Mouse (Mus musculus) small intestine, adult 2 months (tissue): Measurements from ENCODE around the gene Cacng4.

Experiments
- CTCF ChIP-seq: fragments of 200-500 bp; IDR thresholded peaks from 2 replicates; pipeline ENCODE4 v1.5.1; 2012; ENCODE audit warnings: low read depth, mild to moderate bottlenecking, control low read depth, inconsistent platforms, low read length, moderate library complexity, mixed read lengths; ENCODE audit not compliant: insufficient replicate concordance, insufficient read length; ENCODE audit errors: extremely low read depth
- POLR2A ChIP-seq: fragments of 200-500 bp; IDR thresholded peaks from 2 replicates; pipeline ENCODE4 v1.6.1; 2012; ENCODE audit warnings: low read depth, mild to moderate bottlenecking, control low read depth, inconsistent platforms, low read length, moderate library complexity

DNA sequence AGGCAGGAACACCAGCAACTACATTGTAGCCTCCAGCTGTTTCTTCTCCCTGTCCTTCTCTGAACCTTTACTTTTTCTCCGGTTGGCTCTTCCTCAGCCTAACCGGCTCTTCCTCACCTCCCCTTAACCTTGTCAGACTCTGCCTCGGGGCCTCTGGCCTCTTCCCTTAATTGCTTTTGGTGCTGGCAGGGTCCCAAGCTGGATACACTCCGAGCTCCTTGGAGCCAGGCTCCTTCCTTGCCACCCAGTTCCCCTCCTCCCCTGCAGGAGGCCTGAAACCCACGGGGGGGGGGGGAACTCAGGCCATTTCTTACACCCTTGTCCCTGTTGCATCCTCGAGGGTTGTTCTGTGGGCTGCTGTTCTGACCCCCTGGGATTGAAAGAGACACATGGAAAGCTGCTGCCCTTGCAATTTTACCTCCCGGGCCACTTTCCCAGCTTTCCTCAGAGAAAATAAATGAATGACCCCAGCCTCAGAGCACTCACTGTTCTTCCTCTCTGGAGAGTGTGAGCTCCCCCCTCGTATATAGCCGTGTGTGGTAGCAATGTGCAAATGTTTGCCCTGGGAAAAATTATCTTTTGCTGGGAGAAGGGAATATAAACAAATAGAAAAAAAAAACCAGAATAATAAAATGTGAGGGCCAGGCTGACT is 1.2 kb upstream of the Cacng4 start:
- TF ChIP-seq POLR2A, result no peak
- no peak for TF ChIP-seq CTCF
